Mouse (Mus musculus): Measurements from ENCODE around the gene Sh3bp5. TPM values are rescaled to one million over a fixed set of nuclear protein-coding genes. Genes with fewer than 3 reads are reported as not detected.

Sh3bp5 gene
- polyA plus RNA-seq, 1 experiment from 2014 or later = 26.7 TPM

GRCm38 (mm10) chr14:31407911-31408604, 27.8 kb downstream of the Sh3bp5 start:
- H3K9me3 ChIP-seq = no peaks in the 10 kb centered on the region
- H3K27me3 ChIP-seq (replicated peaks) = no peaks in the 10 kb centered on the region
- peak overlapping the region; percentile 48; the same call in 1 of the 2 replicates for H3K9ac ChIP-seq
- 69% methylated on average over 6 of the region's 6 CpGs for WGBS
- H3K27ac ChIP-seq (replicated peaks) = peak overlapping the region; percentile 85
- no peak overlapping the region for H3K4me3 ChIP-seq
- ATAC-seq (ENCODE audit: extremely low read depth, insufficient number of reproducible peaks, low FRiP score, low TSS enrichment) = no peak
- peak overlapping the region; percentile 18 for H3K4me2 ChIP-seq
- peaks cover 15% of the 10 kb centered on the region for H3K36me3 ChIP-seq
- H3K4me1 ChIP-seq = peaks cover 89% of the 10 kb centered on the region

GRCm38 (mm10) chr14:31407208-31407607, 28.7 kb downstream of the Sh3bp5 start:
- ATAC-seq (ENCODE audit: extremely low read depth, insufficient number of reproducible peaks, low FRiP score, low TSS enrichment) = no peak
- Histone ChIP-seq H3K9ac (peak overlapping the region; percentile 48; the same call in 1 of the 2 replicates), H3K27ac (replicated peaks) (peak overlapping the region; percentile 85), H3K9me3 (no peaks in the 10 kb centered on the region), H3K36me3 (peaks cover 15% of the 10 kb centered on the region), H3K27me3 (replicated peaks) (no peaks in the 10 kb centered on the region), H3K4me2 (peak overlapping the region; percentile 2; the same call in 1 of the 2 replicates), H3K4me3 (no peak overlapping the region), H3K4me1 (peaks cover 89% of the 10 kb centered on the region)
- 79% methylated on average over 15 of the region's 15 CpGs for WGBS

GRCm38 (mm10) chr14:31406154-31406810, 29.6 kb downstream of the Sh3bp5 start:
- no peaks in the 10 kb centered on the region for H3K27me3 ChIP-seq (replicated peaks)
- H3K27ac ChIP-seq (replicated peaks) = no peak overlapping the region; the same call in 1 of the 2 replicates
- no peak overlapping the region for H3K4me2 ChIP-seq
- WGBS = 79% methylated on average over 12 of the region's 12 CpGs
- H3K36me3 ChIP-seq = peaks cover 13% of the 10 kb centered on the region
- peaks cover 98% of the 10 kb centered on the region for H3K4me1 ChIP-seq
- ATAC-seq (ENCODE audit: extremely low read depth, insufficient number of reproducible peaks, low FRiP score, low TSS enrichment) = no peak
- no peak overlapping the region; the same call in 1 of the 2 replicates for H3K9ac ChIP-seq
- H3K4me3 ChIP-seq = no peak overlapping the region
- no peaks in the 10 kb centered on the region for H3K9me3 ChIP-seq

- Histone ChIP-seq H3K4me1 (peaks cover 98% of the 10 kb centered on the region), H3K4me3 (no peak overlapping the region), H3K27ac (replicated peaks) (no peak overlapping the region), H3K4me2 (no peak overlapping the region), H3K9ac (no peak overlapping the region), H3K9me3 (no peaks in the 10 kb centered on the region), H3K36me3 (peaks cover 9% of the 10 kb centered on the region; the same call in 1 of the 2 replicates), H3K27me3 (replicated peaks) (no peaks in the 10 kb centered on the region)
- WGBS = 72% methylated on average over 6 of the region's 6 CpGs
- no peak for ATAC-seq (ENCODE audit: extremely low read depth, insufficient number of reproducible peaks, low FRiP score, low TSS enrichment)
These were observed 30.2 kb downstream of the Sh3bp5 start for GRCm38 (mm10) chr14:31405652-31406051.

- H3K9ac ChIP-seq = no peak overlapping the region
- peak overlapping the region; percentile 73 for H3K27ac ChIP-seq (replicated peaks)
- no peaks in the 10 kb centered on the region for H3K9me3 ChIP-seq
- no peaks in the 10 kb centered on the region for H3K27me3 ChIP-seq (replicated peaks)
- 82% methylated on average over 4 of the region's 4 CpGs for WGBS
- peaks cover 98% of the 10 kb centered on the region for H3K4me1 ChIP-seq
- peaks cover 3% of the 10 kb centered on the region; the same call in 1 of the 2 replicates for H3K36me3 ChIP-seq
- no peak overlapping the region for H3K4me3 ChIP-seq
- peak overlapping the region; percentile 51; the same call in 1 of the 2 replicates for H3K4me2 ChIP-seq
- ATAC-seq (ENCODE audit: extremely low read depth, insufficient number of reproducible peaks, low FRiP score, low TSS enrichment) = no peak
These were observed 31.2 kb downstream of the Sh3bp5 start for GRCm38 (mm10) chr14:31404663-31405062.

- Histone ChIP-seq H3K27me3 (replicated peaks) (no peaks in the 10 kb centered on the region), H3K4me2 (peak overlapping the region; percentile 51), H3K4me3 (no peak overlapping the region), H3K4me1 (peaks cover 93% of the 10 kb centered on the region), H3K36me3 (peaks cover 3% of the 10 kb centered on the region; the same call in 1 of the 2 replicates), H3K9me3 (no peaks in the 10 kb centered on the region), H3K9ac (0 out of 2 replicates have a peak overlapping the region, but pooled peaks have one; percentile 38), H3K27ac (replicated peaks) (peak overlapping the region; percentile 73)
- 0 out of 2 replicates have a peak, but pooled peaks have one; percentile 29 for ATAC-seq (ENCODE audit: extremely low read depth, insufficient number of reproducible peaks, low FRiP score, low TSS enrichment)
- 5% methylated on average over 8 of the region's 8 CpGs for WGBS
These were observed 31.9 kb downstream of the Sh3bp5 start for GRCm38 (mm10) chr14:31403995-31404394.

GRCm38 (mm10) chr14:31403556-31403955, 32.3 kb downstream of the Sh3bp5 start:
- no peaks in the 10 kb centered on the region for H3K27me3 ChIP-seq (replicated peaks)
- peaks cover 3% of the 10 kb centered on the region; the same call in 1 of the 2 replicates for H3K36me3 ChIP-seq
- peak overlapping the region; percentile 51 for H3K4me2 ChIP-seq
- 25% methylated on average over 9 of the region's 9 CpGs for WGBS
- H3K9me3 ChIP-seq = no peaks in the 10 kb centered on the region
- no peak overlapping the region for H3K4me3 ChIP-seq
- H3K9ac ChIP-seq = 0 out of 2 replicates have a peak overlapping the region, but pooled peaks have one; percentile 38
- no peak for ATAC-seq (ENCODE audit: extremely low read depth, insufficient number of reproducible peaks, low FRiP score, low TSS enrichment)
- peaks cover 91% of the 10 kb centered on the region for H3K4me1 ChIP-seq
- peak overlapping the region; percentile 73 for H3K27ac ChIP-seq (replicated peaks)

- whole genome bisulfite sequencing = 66% methylated on average over 5 of the region's 5 CpGs
- Histone ChIP-seq H3K27me3 (replicated peaks) (no peaks in the 10 kb centered on the region), H3K36me3 (peaks cover 3% of the 10 kb centered on the region; the same call in 1 of the 2 replicates), H3K4me1 (peaks cover 91% of the 10 kb centered on the region), H3K9ac (peak overlapping the region; percentile 55; the same call in 1 of the 2 replicates), H3K4me3 (no peak overlapping the region), H3K9me3 (no peaks in the 10 kb centered on the region), H3K4me2 (no peak overlapping the region), H3K27ac (replicated peaks) (0 out of 2 replicates have a peak overlapping the region, but pooled peaks have one; percentile 43)
- no peak for ATAC-seq (ENCODE audit: extremely low read depth, insufficient number of reproducible peaks, low FRiP score, low TSS enrichment)
These were observed 33.2 kb downstream of the Sh3bp5 start for GRCm38 (mm10) chr14:31402693-31403092.

- H3K9ac ChIP-seq = peak overlapping the region; percentile 55; the same call in 1 of the 2 replicates
- H3K9me3 ChIP-seq = no peaks in the 10 kb centered on the region
- peak overlapping the region; percentile 43 for H3K27ac ChIP-seq (replicated peaks)
- 75% methylated on average over 6 of the region's 6 CpGs for WGBS
- H3K4me3 ChIP-seq = no peak overlapping the region
- H3K27me3 ChIP-seq (replicated peaks) = 0 out of 2 replicates have a peak, but pooled peaks cover 3% of the 10 kb centered on the region
- peaks cover 91% of the 10 kb centered on the region for H3K4me1 ChIP-seq
- H3K4me2 ChIP-seq = no peak overlapping the region
- peaks cover 3% of the 10 kb centered on the region; the same call in 1 of the 2 replicates for H3K36me3 ChIP-seq
- no peak for ATAC-seq (ENCODE audit: extremely low read depth, insufficient number of reproducible peaks, low FRiP score, low TSS enrichment)
These were observed 33.9 kb downstream of the Sh3bp5 start for GRCm38 (mm10) chr14:31401918-31402427.

GRCm38 (mm10) chr14:31400896-31401295, 35.0 kb downstream of the Sh3bp5 start:
- Histone ChIP-seq H3K9me3 (no peaks in the 10 kb centered on the region), H3K4me1 (peaks cover 82% of the 10 kb centered on the region), H3K27ac (replicated peaks) (peak overlapping the region; percentile 43), H3K4me3 (no peak overlapping the region), H3K9ac (no peak overlapping the region), H3K36me3 (peaks cover 3% of the 10 kb centered on the region; the same call in 1 of the 2 replicates), H3K27me3 (replicated peaks) (0 out of 2 replicates have a peak, but pooled peaks cover 4% of the 10 kb centered on the region), H3K4me2 (no peak overlapping the region)
- 42% methylated on average over 11 of the region's 11 CpGs for WGBS
- no peak for ATAC-seq (ENCODE audit: extremely low read depth, insufficient number of reproducible peaks, low FRiP score, low TSS enrichment)

GRCm38 (mm10) chr14:31400246-31400645, 35.6 kb downstream of the Sh3bp5 start:
- Histone ChIP-seq H3K27ac (replicated peaks) (no peak overlapping the region), H3K27me3 (replicated peaks) (0 out of 2 replicates have a peak, but pooled peaks cover 4% of the 10 kb centered on the region), H3K4me3 (no peak overlapping the region), H3K9ac (peak overlapping the region; percentile 20; the same call in 1 of the 2 replicates), H3K4me2 (no peak overlapping the region), H3K9me3 (peaks cover 2% of the 10 kb centered on the region; the same call in 1 of the 2 replicates), H3K4me1 (peaks cover 79% of the 10 kb centered on the region), H3K36me3 (peaks cover 3% of the 10 kb centered on the region; the same call in 1 of the 2 replicates)
- ATAC-seq (ENCODE audit: extremely low read depth, insufficient number of reproducible peaks, low FRiP score, low TSS enrichment) = no peak
- 70% methylated on average over 7 of the region's 7 CpGs for WGBS

Measured in heart, embryonic 13.5 days (tissue).